Mouse (Mus musculus) regulatory T cell (primary cell): ENCODE data around the gene Osbp2.

Experiments
- in situ Hi-C: fragments of 300-600 bp; cut with MboI, MseI; formaldehyde crosslinking; loops from one replicate; pipeline ENCODE4 v1.15.1; 2025; ENCODE audit warnings: high pct_unique_total_duplicates

The Osbp2 gene

DNA sequence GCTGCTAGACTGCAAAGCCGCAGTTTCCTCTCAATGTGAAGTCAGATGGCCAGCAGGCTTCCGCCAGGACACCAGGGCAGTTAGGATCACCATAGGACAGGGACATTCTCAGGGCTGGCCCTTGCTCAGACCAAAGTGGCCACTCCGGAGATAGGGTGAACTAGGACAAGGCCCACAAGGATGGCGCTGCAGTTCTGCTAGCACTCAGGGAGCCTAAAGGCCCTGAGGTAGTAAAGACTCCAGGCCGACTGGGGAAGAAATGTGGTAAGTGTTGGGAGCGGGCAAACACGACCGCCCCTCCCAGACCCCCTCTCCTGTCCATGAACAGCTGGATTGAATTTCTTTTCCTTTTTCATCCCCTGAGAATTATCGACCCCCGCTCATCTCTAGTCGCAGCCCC is 102.4 kb downstream of the Osbp2 start:
- in situ Hi-C loops = loop anchor here (10.0 kb wide), 1 partner anchor 893 kb away; no protein-coding TSS in a partner anchor

GRCm38 (mm10) chr11:3759433-3759832 is 104.3 kb downstream of the Osbp2 start:
- in situ Hi-C loops = no loop called here

- in situ Hi-C loops = no loop called here
Observed at GRCm38 (mm10) chr11:3755341-3755740, 108.4 kb downstream of the Osbp2 start.

- in situ Hi-C loops = no loop called here
Observed at GRCm38 (mm10) chr11:3754685-3755084, 109.0 kb downstream of the Osbp2 start.

DNA sequence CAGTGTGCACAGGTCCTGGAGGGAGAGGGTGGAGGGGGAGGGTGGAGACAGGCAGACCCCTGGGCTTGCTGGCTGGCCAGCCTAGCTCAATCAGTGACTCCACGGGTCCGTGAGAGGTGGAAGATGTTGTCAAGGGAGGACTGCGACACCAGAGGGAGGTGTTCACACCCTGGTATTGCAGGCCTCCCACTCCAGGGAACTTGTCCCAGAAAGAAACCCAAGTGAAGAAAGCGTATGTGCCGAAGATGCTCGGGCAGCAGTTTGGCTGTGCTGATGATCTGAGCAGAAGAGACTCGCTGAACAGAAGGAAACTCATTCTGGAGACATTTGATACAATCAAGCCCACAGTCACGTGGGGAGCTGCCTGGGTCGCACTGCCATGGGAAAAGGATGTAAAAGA is 109.8 kb downstream of the Osbp2 start:
- in situ Hi-C loops = no loop called here

DNA sequence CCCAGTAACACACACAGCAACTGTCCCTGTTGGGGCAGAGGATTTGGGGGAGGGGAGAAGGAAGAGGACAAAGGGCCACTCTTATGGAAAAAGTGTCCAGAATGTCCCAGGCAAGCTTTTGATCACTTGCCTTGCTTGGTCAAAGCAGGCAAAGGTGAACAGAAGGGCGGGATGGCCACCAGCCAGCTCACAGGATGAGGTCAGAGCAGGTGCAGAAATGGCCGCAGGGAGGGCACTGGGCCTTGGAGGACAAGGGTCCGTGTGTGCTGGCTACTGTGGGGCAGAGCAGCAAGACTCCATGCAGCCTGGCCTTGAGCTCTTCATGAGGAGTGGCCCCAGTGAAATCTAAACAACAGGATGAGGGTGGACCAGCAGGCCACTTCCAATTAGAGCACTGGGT is 110.9 kb downstream of the Osbp2 start:
- in situ Hi-C loops = no loop called here

- in situ Hi-C loops = no loop called here
Observed at GRCm38 (mm10) chr11:3749831-3750230, 113.9 kb downstream of the Osbp2 start.

- in situ Hi-C loops = no loop called here
Observed at GRCm38 (mm10) chr11:3742449-3742848, 121.3 kb downstream of the Osbp2 start.

- in situ Hi-C loops = no loop called here
Observed at GRCm38 (mm10) chr11:3741183-3741582, 122.5 kb downstream of the Osbp2 start.

DNA sequence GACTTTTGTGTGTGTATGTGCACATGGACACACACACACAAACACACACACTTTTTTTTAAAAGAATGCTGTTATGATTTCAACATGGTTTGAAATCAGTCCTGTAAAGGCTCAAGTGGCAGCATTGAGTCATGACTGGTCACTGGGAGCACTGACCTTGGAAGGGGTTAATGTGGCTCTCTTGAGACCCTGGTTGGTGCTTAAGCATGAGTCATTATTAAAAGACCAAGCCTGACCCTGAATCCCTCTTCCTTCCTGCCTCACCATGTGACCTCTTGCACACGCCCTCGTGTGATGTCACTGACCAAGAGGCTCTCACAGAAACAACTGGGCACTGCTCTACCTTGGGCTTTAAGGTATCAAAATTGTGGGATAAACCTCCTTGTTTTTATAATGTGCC is 124.9 kb downstream of the Osbp2 start:
- in situ Hi-C loops = no loop called here

DNA sequence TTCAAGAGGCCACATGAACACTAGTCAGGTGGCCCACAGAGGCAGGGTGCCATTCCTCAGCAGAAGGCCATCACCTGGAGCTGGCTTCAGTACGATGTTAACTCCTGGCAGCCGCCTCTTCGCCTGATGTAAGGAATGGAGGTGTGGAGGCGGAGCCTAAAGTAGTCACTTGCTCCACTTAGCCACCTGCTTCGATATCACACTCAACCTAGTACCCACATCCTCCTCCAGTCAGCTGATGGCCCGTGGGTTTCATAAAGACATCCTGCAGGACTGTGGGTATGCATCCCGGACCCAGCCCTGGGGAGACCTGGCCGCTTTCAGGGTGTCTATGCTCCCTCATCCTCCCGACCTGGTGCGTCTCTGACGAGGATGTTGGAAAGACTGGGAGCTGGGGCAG is 128.0 kb downstream of the Osbp2 start:
- in situ Hi-C loops = no loop called here

- in situ Hi-C loops = no loop called here
Observed at GRCm38 (mm10) chr11:3733933-3734636, 129.6 kb downstream of the Osbp2 start.

DNA sequence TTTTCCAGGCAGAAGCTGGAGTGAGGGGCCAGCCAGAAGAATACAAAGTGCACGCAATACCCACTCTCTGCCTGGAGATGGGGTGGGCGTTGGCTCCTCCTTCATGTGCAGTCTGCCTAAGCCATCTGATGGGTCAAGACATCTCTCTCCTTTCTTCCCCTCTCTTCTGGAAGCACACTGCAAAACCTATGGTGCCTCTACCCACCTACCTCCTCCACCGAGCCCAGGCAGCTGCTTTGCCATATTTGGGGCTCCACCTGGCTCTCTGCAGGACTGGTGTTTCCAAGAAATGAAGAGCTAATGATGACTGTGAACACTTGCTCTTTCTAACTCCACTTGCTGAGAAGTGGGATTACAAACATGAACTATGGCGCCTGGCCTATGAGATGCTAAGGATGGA is 132.2 kb downstream of the Osbp2 start:
- in situ Hi-C loops = no loop called here

- in situ Hi-C loops = loop anchor here (10.0 kb wide), 1 partner anchor 1237 kb away; no protein-coding TSS in a partner anchor
Observed at GRCm38 (mm10) chr11:3727438-3728105, 136.1 kb downstream of the Osbp2 start.

DNA sequence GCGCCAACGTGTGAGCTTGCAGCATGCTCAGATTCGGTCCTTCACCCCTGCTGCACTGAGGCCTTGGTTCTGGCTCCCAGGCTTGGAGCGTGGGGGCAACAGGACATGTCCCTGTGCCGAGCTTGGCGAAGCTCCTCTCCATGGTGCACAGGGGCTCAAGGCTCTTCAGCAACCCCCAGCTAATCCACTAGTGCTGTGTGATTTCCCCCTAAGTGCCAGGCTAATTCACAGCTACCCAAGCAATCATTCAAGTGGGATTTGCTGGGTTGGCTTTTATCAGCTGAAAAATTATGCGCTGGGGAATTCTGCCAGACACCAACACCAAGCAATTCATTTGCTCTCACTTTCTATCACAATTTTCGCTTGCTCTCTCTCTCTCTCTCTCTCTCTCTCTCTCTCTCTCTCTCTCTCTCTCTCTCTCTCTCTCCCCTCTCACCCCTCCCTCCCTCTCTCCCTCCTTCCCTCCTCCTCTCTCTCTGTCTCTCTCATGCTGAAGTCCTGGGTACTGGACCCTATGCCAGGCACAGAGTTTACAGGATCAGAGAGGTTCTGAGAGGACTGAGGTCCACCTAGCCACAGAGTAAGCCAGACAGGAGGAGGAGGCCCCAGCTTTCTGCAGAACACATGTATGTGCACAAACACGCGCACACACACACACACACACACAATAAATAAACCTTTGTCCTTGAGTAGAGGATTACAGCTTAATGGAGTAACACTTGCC is 138.2 kb downstream of the Osbp2 start:
- in situ Hi-C loops = loop anchor here (10.0 kb wide), 1 partner anchor 1239 kb away; no protein-coding TSS in a partner anchor

DNA sequence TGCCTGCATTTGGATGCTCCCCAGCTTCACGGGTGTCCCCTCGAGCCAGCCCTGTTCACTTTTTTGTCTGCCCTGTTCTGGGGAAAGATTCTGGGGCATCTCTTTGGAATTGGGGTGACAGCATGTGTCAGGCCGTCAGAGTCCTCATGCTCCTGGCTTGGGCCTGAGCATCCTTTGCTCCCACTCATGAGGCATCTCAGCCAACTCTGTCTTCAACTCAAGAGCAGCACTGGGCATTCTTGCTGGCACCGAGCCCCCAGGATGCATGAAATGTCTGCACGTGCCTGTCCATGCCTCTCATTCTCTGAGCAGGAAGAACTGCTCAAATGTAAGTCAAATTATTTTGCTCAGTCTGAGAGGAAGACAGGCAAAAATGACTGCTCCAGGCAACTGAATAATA is 139.0 kb downstream of the Osbp2 start:
- in situ Hi-C loops = loop anchor here (10.0 kb wide), 1 partner anchor 1240 kb away; no protein-coding TSS in a partner anchor

GRCm38 (mm10) chr11:3723910-3724309 is 139.8 kb downstream of the Osbp2 start:
- in situ Hi-C loops = loop anchor here (10.0 kb wide), 1 partner anchor 1241 kb away; no protein-coding TSS in a partner anchor

- in situ Hi-C loops = loop anchor here (10.0 kb wide), 1 partner anchor 1242 kb away; no protein-coding TSS in a partner anchor
Observed at GRCm38 (mm10) chr11:3722861-3723260, 140.8 kb downstream of the Osbp2 start.

- in situ Hi-C loops = loop anchor here (10.0 kb wide), 1 partner anchor 1243 kb away; no protein-coding TSS in a partner anchor
Observed at GRCm38 (mm10) chr11:3722036-3722435, 141.7 kb downstream of the Osbp2 start.

GRCm38 (mm10) chr11:3716662-3717061 is 147.0 kb downstream of the Osbp2 start:
- in situ Hi-C loops = no loop called here

- in situ Hi-C loops = no loop called here
Observed at GRCm38 (mm10) chr11:3714486-3714885, 149.2 kb downstream of the Osbp2 start.

DNA sequence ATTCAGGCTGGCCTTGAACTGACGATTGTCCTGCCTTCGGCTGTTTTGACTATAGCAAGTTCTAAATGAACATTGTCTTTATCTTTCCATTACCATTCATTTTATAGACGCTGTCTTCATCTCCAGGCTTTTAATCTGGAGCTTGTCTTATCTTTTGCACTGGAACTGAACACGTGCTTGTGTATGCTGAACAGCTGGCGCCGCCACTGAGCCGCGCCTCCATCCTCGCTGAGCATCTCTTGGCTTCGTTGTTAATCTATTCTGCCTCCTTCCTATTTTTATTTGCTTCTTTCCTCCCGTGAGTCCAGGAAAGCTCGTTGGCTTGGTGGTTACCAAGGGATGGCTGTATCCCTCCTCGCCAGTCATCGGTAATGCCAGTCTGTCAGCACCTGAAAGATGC is 153.5 kb downstream of the Osbp2 start:
- in situ Hi-C loops = no loop called here
